8 mouse cellular contexts compared by ENCODE assay signal in genomic region chr14:21075751-21076500, GRCm38 (mm10). TPM values are rescaled to one million over a fixed set of nuclear protein-coding genes. Genes with fewer than 3 reads are reported as not detected.
DNase-seq lines count a peak whose midpoint lies in the region; ATAC-seq and TF ChIP-seq lines count a peak whose summit lies in the region.

No protein-coding gene starts in this region.

- peak; percentile 95 for DNase-seq in 416B (ENCODE audit: low read depth)
- DNase-seq in adrenal gland, postnatal 4 days (ENCODE audit: low spot score in 2 of 2): peak; percentile 81 to 84
- DNase-seq in heart, adult 2 months: peak; percentile 96 to 97
- peak; percentile 94 for DNase-seq in kidney, adult 8-10 months
- DNase-seq in spleen, adult 18-20 months: peak; percentile 82 to 92

- peaks cover 22% of the 10 kb centered on the region for H3K4me1 ChIP-seq in embryonic facial prominence, embryonic 13.5 days
- H3K4me1 ChIP-seq in heart, adult 2 months (ENCODE audit: control insufficient read depth, insufficient read depth, low read length): peaks cover 5% of the 10 kb centered on the region
- H3K4me1 ChIP-seq in limb, embryonic 13.5 days: peaks cover 23% of the 10 kb centered on the region
- H3K4me1 ChIP-seq in midbrain, embryonic 15.5 days: peaks cover 7% of the 10 kb centered on the region

- intact Hi-C loops in heart, adult 2 months (cut with DNase I): loop anchor here (1.0 kb wide), 1 partner anchor 23 kb away; no protein-coding TSS in a partner anchor

- no peaks in the 10 kb centered on the region for H3K9me3 ChIP-seq in embryonic facial prominence, embryonic 13.5 days
- H3K9me3 ChIP-seq in limb, embryonic 13.5 days: no peaks in the 10 kb centered on the region
- H3K9me3 ChIP-seq in midbrain, embryonic 15.5 days: no peaks in the 10 kb centered on the region

- peaks cover 1% of the 10 kb centered on the region; the same call in 1 of the 2 replicates for H3K79me2 ChIP-seq in heart, adult 2 months (replicated peaks; ENCODE audit: control insufficient read depth, insufficient read depth, low read length)

- H3K36me3 ChIP-seq in embryonic facial prominence, embryonic 13.5 days: no peaks in the 10 kb centered on the region
- H3K36me3 ChIP-seq in heart, adult 2 months (ENCODE audit: control insufficient read depth, insufficient read depth, low read length): peaks cover 5% of the 10 kb centered on the region
- H3K36me3 ChIP-seq in limb, embryonic 13.5 days: no peaks in the 10 kb centered on the region
- no peaks in the 10 kb centered on the region for H3K36me3 ChIP-seq in midbrain, embryonic 15.5 days (replicated peaks)

- H3K4me2 ChIP-seq in embryonic facial prominence, embryonic 13.5 days: peak overlapping the region; percentile 75
- peak overlapping the region; percentile 83 for H3K4me2 ChIP-seq in limb, embryonic 13.5 days (replicated peaks)
- H3K4me2 ChIP-seq in midbrain, embryonic 15.5 days: peak overlapping the region; percentile 91

- peak; percentile 33 for TF ChIP-seq CTCF in heart, adult 2 months (IDR thresholded peaks at IDR 0.05)

- ATAC-seq in embryonic facial prominence, embryonic 13.5 days (ENCODE audit: insufficient number of reproducible peaks, insufficient read depth, low FRiP score, low TSS enrichment, low read depth): peak; percentile 97
- peak; percentile 97 for ATAC-seq in limb, embryonic 13.5 days (ENCODE audit: low FRiP score, low read depth)
- peak; percentile 98 for ATAC-seq in midbrain, embryonic 15.5 days (replicated peaks)

- under 1% methylated on average over 59 of the region's 59 CpGs for WGBS in embryonic facial prominence, embryonic 13.5 days
- WGBS in heart, adult 2 months: under 1% methylated on average over 59 of the region's 59 CpGs
- WGBS in limb, embryonic 13.5 days: under 1% methylated on average over 58 of the region's 59 CpGs
- under 1% methylated on average over 58 of the region's 59 CpGs for whole genome bisulfite sequencing in midbrain, embryonic 15.5 days

- TF ChIP-seq POLR2A in heart, adult 2 months (IDR thresholded peaks at IDR 0.05; ENCODE audit: insufficient read depth, low read depth, low read length): peak; percentile 80

- peak overlapping the region; percentile 68 for H3K4me3 ChIP-seq in embryonic facial prominence, embryonic 13.5 days
- peak overlapping the region; percentile 62 for H3K4me3 ChIP-seq in heart, adult 2 months
- peak overlapping the region; percentile 69 for H3K4me3 ChIP-seq in limb, embryonic 13.5 days
- peak overlapping the region; percentile 66 for H3K4me3 ChIP-seq in midbrain, embryonic 15.5 days

- no peaks in the 10 kb centered on the region for H3K27me3 ChIP-seq in embryonic facial prominence, embryonic 13.5 days
- no peaks in the 10 kb centered on the region for H3K27me3 ChIP-seq in heart, adult 2 months (ENCODE audit: control insufficient read depth, insufficient read depth, low read length)
- H3K27me3 ChIP-seq in limb, embryonic 13.5 days: no peaks in the 10 kb centered on the region
- no peaks in the 10 kb centered on the region for H3K27me3 ChIP-seq in midbrain, embryonic 15.5 days (replicated peaks)

- H3K9ac ChIP-seq in embryonic facial prominence, embryonic 13.5 days: peak overlapping the region; percentile 85
- H3K9ac ChIP-seq in heart, adult 2 months (ENCODE audit: low read depth, low read length): peak overlapping the region; percentile 63
- H3K9ac ChIP-seq in limb, embryonic 13.5 days: peak overlapping the region; percentile 76
- H3K9ac ChIP-seq in midbrain, embryonic 15.5 days: peak overlapping the region; percentile 62

- 0 out of 2 replicates have a peak, but pooled peaks have one; percentile 45 for TF ChIP-seq EP300 in heart, adult 2 months (IDR thresholded peaks at IDR 0.05; ENCODE audit: insufficient read depth, low read depth, low read length)

- peak overlapping the region; percentile 88 for H3K27ac ChIP-seq in embryonic facial prominence, embryonic 13.5 days
- peak overlapping the region; percentile 88 for H3K27ac ChIP-seq in heart, adult 2 months
- H3K27ac ChIP-seq in limb, embryonic 13.5 days: peak overlapping the region; percentile 78
- H3K27ac ChIP-seq in midbrain, embryonic 15.5 days: peak overlapping the region; percentile 85

RNA-seq across cellular contexts. Expression of gene Adk, which starts 23.6 kb away (rescaled TPM):
- 100 to 1,000 TPM; 123 to 142 TPM for total RNA-seq in adrenal gland, postnatal 4 days (2021)
- 162 and 168 TPM in 2 replicates for polyA plus RNA-seq in embryonic facial prominence, embryonic 13.5 days (2015; fragmentation: Nextera tagmentation; extraction: Ambion mirVana)
- 100 to 1,000 TPM; 212 to 253 TPM for total RNA-seq in heart, adult 2 months (2021)
- 104 and 160 TPM in 2 replicates for polyA plus RNA-seq in heart, adult 2 months (2012; rRNA removed)
- 154 and 156 TPM in 2 replicates for polyA plus RNA-seq in limb, embryonic 13.5 days (2015; fragmentation: Nextera tagmentation; extraction: Ambion mirVana)
- polyA plus RNA-seq in midbrain, embryonic 15.5 days (2015; fragmentation: Nextera tagmentation; extraction: Ambion mirVana): 34.8 and 38.4 TPM in 2 replicates

RNA-seq across cellular contexts. Expression of gene Ap3m1, which starts 23.6 kb away (rescaled TPM):
- 10 to 100 TPM; 72.4 to 81.7 TPM for total RNA-seq in adrenal gland, postnatal 4 days (2021)
- 69.4 and 81.7 TPM in 2 replicates for polyA plus RNA-seq in embryonic facial prominence, embryonic 13.5 days (2015; fragmentation: Nextera tagmentation; extraction: Ambion mirVana)
- total RNA-seq in heart, adult 2 months (2021): 10 to 100 TPM; 51.6 to 69.4 TPM
- polyA plus RNA-seq in heart, adult 2 months (2012; rRNA removed): 26.6 and 69.2 TPM in 2 replicates
- polyA plus RNA-seq in limb, embryonic 13.5 days (2015; fragmentation: Nextera tagmentation; extraction: Ambion mirVana): 78.5 and 78.9 TPM in 2 replicates
- polyA plus RNA-seq in midbrain, embryonic 15.5 days (2015; fragmentation: Nextera tagmentation; extraction: Ambion mirVana): 78.2 and 80.9 TPM in 2 replicates

Comparison
In these comparisons a context has a peak if more than half of its experiments do, and no peak if none do; other contexts are left out.
1. Peak in every context shown above with its lines: DNase-seq, ATAC-seq, H3K4me3 ChIP-seq and H3K27ac ChIP-seq.